Mouse (Mus musculus) neural tube, embryonic 15.5 days (tissue): ENCODE measurements around the gene Gm49355. TPM values are rescaled to one million over a fixed set of nuclear protein-coding genes. Genes with fewer than 3 reads are reported as not detected.

Source experiments
- ATAC-seq: fragments of 200-750 bp; cut with Nextera tagmentation; 2 replicates; pipeline ENCODE4 v1.8.0; 2017; ENCODE audit warnings: mild to moderate bottlenecking, moderate TSS enrichment, moderate library complexity; ENCODE audit not compliant: low FRiP score
- H3K27ac ChIP-seq: fragments of 300-500 bp; sonication (generic); replicated peaks from 2 replicates; pipeline ENCODE4 v1.5.1; 2015; ENCODE audit warnings: mild to moderate bottlenecking, inconsistent platforms
- H3K27me3 ChIP-seq: fragments of 300-500 bp; sonication (generic); replicated peaks from 2 replicates; pipeline ENCODE4 v1.6.1; 2015; ENCODE audit warnings: inconsistent platforms
- H3K36me3 ChIP-seq: fragments of 300-500 bp; sonication (generic); 2 replicates; pipeline ENCODE4 v1.6.1; 2015; ENCODE audit warnings: inconsistent platforms
- H3K4me1 ChIP-seq: fragments of 300-500 bp; sonication (generic); 2 replicates; pipeline ENCODE4 v1.6.1; 2015; ENCODE audit warnings: inconsistent platforms
- H3K4me2 ChIP-seq: fragments of 300-500 bp; sonication (generic); 2 replicates; pipeline ENCODE4 v1.6.1; 2015; ENCODE audit warnings: inconsistent platforms, mild to moderate bottlenecking, moderate library complexity
- H3K4me3 ChIP-seq: fragments of 300-500 bp; sonication (generic); replicated peaks from 2 replicates; pipeline ENCODE4 v1.5.1; 2015; ENCODE audit warnings: mild to moderate bottlenecking, inconsistent platforms
- H3K9ac ChIP-seq: fragments of 300-500 bp; sonication (generic); replicated peaks from 2 replicates; pipeline ENCODE4 v1.6.1; 2015; ENCODE audit warnings: mild to moderate bottlenecking, inconsistent platforms
- H3K9me3 ChIP-seq: fragments of 300-500 bp; sonication (generic); replicated peaks from 2 replicates; pipeline ENCODE4 v1.6.1; 2016; ENCODE audit warnings: inconsistent platforms
- WGBS: fragments of 180-500 bp; shearing (Covaris S2); methylation state at CpG from one replicate; pipeline ENCODE4 v1.1.7; 2015; ENCODE audit warnings: mixed read lengths; 5-methylcytosine and 5-hydroxymethylcytosine counted together
- polyA plus RNA-seq: library from polyadenylated mRNA; unstranded; fragments of >200 nt; fragmentation: Nextera tagmentation; extraction: Ambion mirVana; gene quantifications from 2 replicates; pipeline ENCODE4 v1.2.1, GENCODE M21; 2015

Gene Gm49355
- polyA plus RNA-seq, 1 experiment from 2014 or later, result 0.08 TPM

DNA sequence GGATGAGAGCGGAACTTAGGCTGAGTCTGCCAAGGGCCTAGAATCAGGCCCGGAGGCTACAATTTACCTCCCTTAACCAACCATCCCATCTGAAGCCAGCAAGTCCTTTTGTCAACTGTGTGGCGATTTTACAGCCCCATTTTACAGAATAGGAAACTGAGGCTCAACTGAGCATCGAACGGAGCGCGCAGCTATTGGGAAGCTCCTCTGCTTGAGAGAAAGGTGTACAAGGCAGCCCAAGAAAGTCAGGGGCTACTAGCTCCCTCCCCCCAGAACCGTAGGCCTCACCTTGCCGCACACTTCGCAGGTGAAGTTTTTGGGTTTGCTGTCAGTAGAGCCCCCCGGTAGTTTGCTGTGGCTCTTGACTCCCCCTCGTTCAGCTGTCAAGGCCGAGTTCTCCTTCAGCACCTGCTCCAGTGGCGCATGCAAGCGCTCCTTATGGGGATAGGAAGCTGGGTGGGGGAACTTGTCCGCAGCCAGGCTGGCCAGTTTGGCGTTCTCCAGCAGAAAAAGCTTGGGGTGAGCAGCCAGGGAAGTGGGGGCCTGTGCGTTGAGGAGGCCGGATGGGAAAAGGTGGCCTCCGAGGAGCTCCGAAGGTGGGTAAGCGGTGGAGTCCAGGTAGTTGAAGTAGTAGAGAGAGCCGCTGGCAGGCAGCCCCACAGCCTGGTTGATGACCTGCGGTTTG lies 60.4 kb downstream of the Gm49355 start:
- ATAC-seq, result no peak
- no peaks in the 10 kb centered on the region for H3K36me3 ChIP-seq
- no peak overlapping the region for H3K4me3 ChIP-seq
- no peak overlapping the region for H3K9ac ChIP-seq
- WGBS, result 1% methylated on average over 24 of the region's 24 CpGs
- H3K4me2 ChIP-seq, result no peak overlapping the region
- H3K27ac ChIP-seq, result no peak overlapping the region
- no peaks in the 10 kb centered on the region for H3K9me3 ChIP-seq
- peaks cover 32% of the 10 kb centered on the region for H3K4me1 ChIP-seq
- peaks cover 93% of the 10 kb centered on the region for H3K27me3 ChIP-seq

DNA sequence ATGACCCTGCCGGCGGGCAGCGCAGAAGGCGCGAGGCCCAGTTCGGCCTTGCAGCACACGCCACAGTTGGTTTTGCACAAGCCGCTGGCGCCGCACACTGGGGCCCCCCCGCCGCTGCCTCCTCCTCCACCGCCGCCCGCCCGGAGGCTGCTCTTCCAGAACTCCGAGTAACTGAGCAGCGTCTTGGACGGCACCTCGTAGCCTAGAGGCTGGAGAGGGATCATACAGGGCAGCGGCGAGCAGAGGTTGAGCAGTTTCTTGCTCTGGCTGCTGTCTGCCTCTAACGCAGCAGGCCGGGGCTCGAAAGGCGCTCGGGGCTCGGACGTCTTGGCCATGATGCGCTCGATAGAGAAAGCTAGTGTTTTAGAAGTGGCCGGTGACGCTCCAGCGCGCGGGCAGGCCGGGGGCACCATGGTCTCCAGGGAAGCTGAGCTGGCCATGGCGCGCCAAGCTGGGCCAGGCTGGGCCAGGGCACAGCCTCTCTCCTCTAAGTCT lies 61.0 kb downstream of the Gm49355 start:
- no peak overlapping the region for H3K9ac ChIP-seq
- peaks cover 32% of the 10 kb centered on the region for H3K4me1 ChIP-seq
- peaks cover 94% of the 10 kb centered on the region for H3K27me3 ChIP-seq
- H3K4me3 ChIP-seq, result peak overlapping the region; percentile 13
- no peaks in the 10 kb centered on the region for H3K36me3 ChIP-seq
- no peak overlapping the region for H3K27ac ChIP-seq
- H3K4me2 ChIP-seq, result peak overlapping the region; percentile 28; the same call in 1 of the 2 replicates
- H3K9me3 ChIP-seq, result no peaks in the 10 kb centered on the region
- under 1% methylated on average over 39 of the region's 39 CpGs for WGBS
- no peak for ATAC-seq

DNA sequence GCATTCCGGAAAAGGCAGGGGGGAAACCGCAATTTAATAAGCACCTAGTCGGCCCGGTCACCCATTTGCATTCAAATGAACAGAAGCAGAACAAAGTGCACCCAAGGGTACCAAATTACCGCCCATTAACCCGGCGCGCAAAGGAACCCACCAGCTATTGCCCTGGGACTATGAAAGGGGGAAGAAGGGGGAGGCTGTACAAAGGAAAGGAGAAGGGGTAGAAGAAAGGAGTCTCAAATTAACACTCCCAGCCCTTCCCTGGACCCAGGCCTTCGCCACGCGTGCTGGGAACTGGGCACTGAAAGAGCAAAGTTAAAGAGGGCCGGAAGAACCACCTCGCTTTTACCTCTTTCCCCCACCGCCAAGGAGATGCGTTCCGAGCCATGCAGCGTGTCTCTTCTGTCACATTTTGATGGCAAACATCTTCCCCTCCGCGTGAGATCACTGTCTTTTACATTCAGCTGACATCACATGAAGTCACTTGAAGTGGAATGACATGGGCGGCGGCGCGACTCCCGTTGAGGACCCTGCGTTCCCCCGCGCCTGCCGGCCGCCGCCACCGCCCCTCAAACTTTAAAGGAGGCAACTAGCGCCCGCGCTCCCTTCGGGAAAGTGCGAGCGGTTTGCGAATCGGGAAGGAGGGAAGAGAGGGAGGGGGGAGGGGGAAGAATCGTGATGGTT lies 61.6 kb downstream of the Gm49355 start:
- WGBS, result under 1% methylated on average over 40 of the region's 40 CpGs
- peak overlapping the region; percentile 13 for H3K4me3 ChIP-seq

DNA sequence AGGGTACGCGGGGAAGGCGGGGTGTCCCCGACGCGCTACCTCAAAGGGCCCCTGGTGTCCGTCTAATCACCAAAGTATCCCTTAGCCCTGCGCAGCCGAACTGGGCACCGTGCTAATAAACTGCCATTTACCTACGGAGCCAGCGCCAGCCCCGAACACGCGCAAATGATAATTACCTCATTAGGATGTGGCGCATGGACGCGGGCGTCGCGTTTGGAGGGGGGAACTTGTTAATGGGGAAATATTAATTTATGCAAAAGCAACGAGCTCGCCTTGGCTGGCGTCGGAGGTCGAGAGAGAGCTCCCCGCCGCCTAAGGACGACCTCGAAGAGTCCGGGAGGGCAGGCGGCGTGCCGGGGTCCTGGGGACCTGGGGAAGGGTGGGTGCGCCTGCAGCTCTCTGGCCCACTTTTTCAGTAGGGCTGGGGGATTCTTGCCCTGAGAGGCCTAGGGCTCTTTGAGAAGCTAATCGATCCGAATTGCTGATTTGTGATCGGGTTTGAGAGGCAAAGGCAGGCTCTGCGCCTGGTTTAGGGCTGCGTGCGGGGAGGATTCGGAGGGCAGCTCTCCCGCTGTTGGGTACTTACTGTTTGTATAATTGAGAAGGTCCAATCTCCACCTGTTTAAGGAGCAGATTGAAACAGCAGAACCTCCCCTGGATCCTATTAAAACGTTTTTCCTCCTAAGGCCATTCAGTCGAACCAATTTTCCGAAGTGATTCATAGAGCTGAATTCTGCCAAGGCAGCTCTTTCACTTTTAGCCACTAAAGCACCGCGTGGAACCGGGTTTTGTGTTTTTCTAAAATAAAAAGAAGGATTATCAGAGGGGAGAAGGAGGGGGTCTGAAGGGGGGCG lies 62.5 kb downstream of the Gm49355 start:
- Histone ChIP-seq H3K4me1 (peaks cover 29% of the 10 kb centered on the region), H3K9me3 (no peaks in the 10 kb centered on the region), H3K9ac (no peak overlapping the region), H3K4me3 (no peak overlapping the region), H3K36me3 (no peaks in the 10 kb centered on the region), H3K27me3 (peaks cover 93% of the 10 kb centered on the region), H3K27ac (no peak overlapping the region), H3K4me2 (peak overlapping the region; percentile 28; the same call in 1 of the 2 replicates)
- under 1% methylated on average over 50 of the region's 50 CpGs for WGBS
- ATAC-seq, result no peak

More for the DNA sequence above, 61.6 kb downstream of the Gm49355 start:
- Histone ChIP-seq H3K36me3 (no peaks in the 10 kb centered on the region), H3K27ac (no peak overlapping the region), H3K4me1 (peaks cover 32% of the 10 kb centered on the region), H3K27me3 (peaks cover 91% of the 10 kb centered on the region), H3K4me2 (peak overlapping the region; percentile 28; the same call in 1 of the 2 replicates), H3K9me3 (no peaks in the 10 kb centered on the region), H3K9ac (no peak overlapping the region)
- ATAC-seq, result no peak

DNA sequence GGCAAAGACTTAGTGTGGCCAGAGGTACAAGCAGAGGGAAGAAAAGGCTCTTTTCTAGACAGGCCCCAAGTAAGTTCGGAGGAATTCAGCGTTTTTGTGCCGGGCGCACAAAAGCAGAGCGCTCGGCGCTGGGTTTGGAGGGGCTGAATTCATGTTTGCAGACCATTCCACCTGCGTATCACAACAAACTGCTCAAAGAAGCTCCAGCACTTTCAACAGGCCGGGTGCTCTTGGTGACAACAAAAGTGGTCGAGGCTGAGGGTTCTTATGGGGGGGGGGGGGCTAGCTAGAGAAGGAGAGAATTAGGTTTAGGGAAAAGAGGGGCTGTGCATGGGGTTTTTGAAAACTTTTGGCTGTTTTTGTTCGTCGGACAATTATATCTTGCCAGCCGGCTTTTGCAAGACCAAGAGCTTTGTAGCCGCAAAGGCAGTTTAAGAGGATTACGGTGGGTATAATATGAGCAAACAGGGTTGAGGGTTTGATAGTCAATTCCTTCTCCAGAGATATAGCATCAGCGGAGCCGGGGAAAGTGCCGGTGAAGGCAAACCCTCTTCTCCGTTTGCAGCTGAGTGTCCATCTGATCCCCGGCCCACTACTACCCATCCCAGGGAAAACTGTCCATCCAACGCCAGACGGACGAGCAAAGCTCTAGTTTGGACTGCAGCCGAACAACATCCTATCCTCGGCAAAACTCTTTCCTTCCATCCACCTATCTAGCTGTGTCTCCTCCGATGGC lies 63.3 kb downstream of the Gm49355 start:
- no peak overlapping the region for H3K4me3 ChIP-seq
- no peak overlapping the region for H3K9ac ChIP-seq
- H3K27me3 ChIP-seq, result peaks cover 92% of the 10 kb centered on the region
- H3K4me1 ChIP-seq, result peaks cover 26% of the 10 kb centered on the region
- peak overlapping the region; percentile 28; the same call in 1 of the 2 replicates for H3K4me2 ChIP-seq
- no peak for ATAC-seq
- no peaks in the 10 kb centered on the region for H3K9me3 ChIP-seq
- H3K36me3 ChIP-seq, result no peaks in the 10 kb centered on the region
- H3K27ac ChIP-seq, result no peak overlapping the region
- 2% methylated on average over 26 of the region's 26 CpGs for WGBS

DNA sequence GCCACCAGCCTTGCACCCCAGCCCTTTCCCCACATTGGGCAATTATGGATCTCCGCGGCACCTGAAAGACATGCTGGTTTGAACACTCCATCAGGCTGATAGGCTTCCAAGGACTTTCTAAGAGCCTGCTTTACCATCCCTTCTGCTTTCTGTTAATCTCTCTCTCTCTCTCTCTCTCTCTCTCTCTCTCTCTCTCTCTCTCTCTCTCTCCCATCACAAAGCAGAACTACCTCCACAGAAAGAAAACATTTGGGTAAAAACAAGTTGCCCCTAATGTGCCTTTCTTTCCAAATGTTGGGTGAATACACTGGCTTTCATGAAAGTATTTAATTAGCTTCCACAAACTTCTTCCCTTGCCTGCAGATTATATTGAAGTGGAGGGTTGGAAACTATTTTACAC lies 64.3 kb downstream of the Gm49355 start, which contains the start of gene Fezf2:
TSS of gene Fezf2 (minus strand) at position 101 of the 400 bp plus-strand sequence.
- no peak for ATAC-seq
- Histone ChIP-seq H3K9me3 (no peaks in the 10 kb centered on the region), H3K4me3 (no peak within 1 kb of the TSS), H3K4me1 (peaks cover 26% of the 10 kb centered on the region), H3K4me2 (no peak within 1 kb of the TSS), H3K27me3 (peaks cover 93% of the 10 kb centered on the region), H3K27ac (no peak within 1 kb of the TSS), H3K36me3 (no peaks in the 10 kb centered on the region), H3K9ac (no peak within 1 kb of the TSS)
- 2% methylated on average over 2 of the region's 2 CpGs for WGBS

DNA sequence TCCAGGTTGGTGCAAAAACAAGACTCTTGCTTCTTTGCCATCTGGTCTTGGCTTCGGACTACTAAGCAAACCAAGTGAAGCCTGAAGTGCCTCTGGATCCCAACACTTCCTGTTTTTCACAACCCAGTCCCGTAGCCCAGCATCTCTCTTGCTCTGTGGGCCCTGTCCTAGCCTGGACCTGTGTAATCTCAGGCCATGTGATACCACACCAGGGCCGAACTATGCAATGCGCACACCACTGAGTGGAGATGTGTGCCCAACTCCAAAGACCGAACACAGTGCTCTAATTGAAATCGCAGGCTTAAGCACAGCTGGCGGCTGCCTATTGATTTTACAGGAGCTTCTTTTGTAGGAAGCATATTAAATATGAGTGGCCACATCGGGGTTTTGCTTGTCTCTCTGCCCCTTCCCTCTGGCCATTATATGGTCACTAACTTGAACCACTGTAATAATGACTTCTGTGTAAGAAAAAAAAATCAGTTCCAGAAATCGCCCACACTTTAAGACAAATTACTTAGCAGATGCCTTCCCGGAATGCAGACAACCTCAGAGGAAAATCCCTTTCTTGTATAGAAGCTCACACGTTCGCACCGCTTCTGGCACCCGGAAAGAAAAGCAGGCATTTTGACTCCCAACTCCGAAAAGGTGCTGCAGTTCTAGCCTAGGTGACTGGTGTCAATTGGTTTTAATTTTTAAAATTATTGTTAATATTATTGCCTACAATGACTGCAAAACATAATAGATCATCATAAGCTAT lies 65.7 kb downstream of the Gm49355 start:
- Histone ChIP-seq H3K4me3 (no peak overlapping the region), H3K4me2 (no peak overlapping the region), H3K9ac (no peak overlapping the region), H3K27me3 (peaks cover 93% of the 10 kb centered on the region), H3K27ac (no peak overlapping the region), H3K36me3 (no peaks in the 10 kb centered on the region), H3K9me3 (no peaks in the 10 kb centered on the region), H3K4me1 (peaks cover 23% of the 10 kb centered on the region)
- no peak for ATAC-seq
- 11% methylated on average over 15 of the region's 15 CpGs for WGBS

DNA sequence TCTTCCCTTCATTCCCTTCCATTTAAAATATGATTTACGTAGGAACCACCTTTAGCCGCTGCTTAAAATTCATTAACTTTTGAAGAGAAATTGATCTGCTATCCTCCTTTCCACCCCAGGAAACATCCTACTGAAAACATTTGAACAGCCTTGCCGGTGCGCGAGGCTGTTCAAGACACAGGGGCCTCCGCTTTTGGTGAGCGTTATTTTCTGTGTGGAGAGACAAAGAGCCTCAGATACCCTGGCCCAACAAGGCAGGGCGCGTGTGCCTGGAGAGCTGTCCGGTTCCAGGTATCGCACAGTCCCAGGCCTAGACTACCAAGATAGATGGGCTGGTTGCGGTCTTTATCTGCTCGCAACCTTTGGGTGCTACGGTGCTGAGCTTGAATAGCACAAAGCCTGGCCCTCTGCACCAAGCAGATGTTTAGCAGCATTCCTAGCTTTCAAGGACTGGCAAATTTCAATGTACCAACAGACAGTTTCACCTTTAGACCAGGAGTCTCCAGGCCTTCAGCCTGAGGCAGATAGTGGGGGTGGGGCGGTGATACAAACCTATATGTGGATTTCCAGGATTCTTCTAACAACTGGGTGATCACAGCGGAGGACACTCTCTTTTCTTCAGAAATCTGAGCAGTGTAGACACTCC lies 66.6 kb downstream of the Gm49355 start:
- ATAC-seq, result no peak
- WGBS, result 8% methylated on average over 16 of the region's 16 CpGs
- Histone ChIP-seq H3K36me3 (no peaks in the 10 kb centered on the region), H3K4me3 (no peak overlapping the region), H3K27ac (no peak overlapping the region), H3K9ac (no peak overlapping the region), H3K4me2 (no peak overlapping the region), H3K4me1 (peaks cover 15% of the 10 kb centered on the region; the same call in 1 of the 2 replicates), H3K27me3 (peaks cover 89% of the 10 kb centered on the region), H3K9me3 (no peaks in the 10 kb centered on the region)
